ENCODE assay signal across 9 mouse cellular contexts in the genomic region with DNA sequence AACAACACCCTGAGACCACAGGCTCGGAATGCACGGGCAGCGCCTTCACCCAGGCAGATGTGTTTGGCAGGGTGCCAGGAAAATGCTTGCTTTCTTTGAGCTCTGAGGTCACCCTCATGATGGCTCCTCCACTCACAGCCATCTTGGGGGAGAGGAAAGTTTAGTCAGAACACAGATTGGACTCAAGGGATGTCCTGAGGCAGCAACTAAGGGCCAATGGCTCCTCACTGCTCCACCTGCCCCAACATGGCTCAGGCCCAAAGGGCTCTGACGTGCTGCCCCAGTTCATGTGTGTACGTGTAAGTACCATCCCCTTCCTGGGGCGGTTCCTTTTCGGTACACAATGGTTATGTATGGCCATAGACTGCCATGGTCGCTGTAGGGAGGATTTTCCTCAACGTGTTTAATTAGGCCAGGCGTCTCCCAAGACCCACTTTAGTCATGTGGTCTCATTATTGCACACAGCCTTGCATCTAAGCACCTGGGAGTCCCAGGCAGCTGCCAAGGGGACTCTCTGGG. TPM values are rescaled to one million over a fixed set of nuclear protein-coding genes. Genes with fewer than 3 reads are reported as not detected.
DNase-seq lines count a peak whose midpoint lies in the region; ATAC-seq and TF ChIP-seq lines count a peak whose summit lies in the region.
"Had no signal": no experiment of that assay in that cellular context is flagged by ENCODE, and none has a peak within 500 bp of the region (broad histone marks: within the 10 kb centered on the region; RNA-seq: fewer than 3 reads in every experiment).

No protein-coding gene starts in this region.

- no peaks in the 10 kb centered on the region for H3K27me3 ChIP-seq in midbrain, embryonic 12.5 days
- no peaks in the 10 kb centered on the region for H3K27me3 ChIP-seq in midbrain, embryonic 10.5 days (ENCODE audit: low read depth, poor library complexity, severe bottlenecking)
- no peaks in the 10 kb centered on the region for H3K27me3 ChIP-seq in cerebellum, adult 2 months (ENCODE audit: control insufficient read depth, insufficient read depth, low read length)
- H3K27me3 ChIP-seq: liver, embryonic 15.5 days had no signal

- H3K4me3 ChIP-seq in gastrocnemius, adult 2 months, result no peak overlapping the region
- H3K4me3 ChIP-seq in midbrain, embryonic 12.5 days, result no peak overlapping the region
- no peak overlapping the region for H3K4me3 ChIP-seq in midbrain, embryonic 10.5 days
- H3K4me3 ChIP-seq in cerebellum, adult 2 months (replicated peaks; ENCODE audit: insufficient read depth, low read depth, low read length), result no peak overlapping the region
- H3K4me3 ChIP-seq: liver, embryonic 15.5 days had no signal

- H3K27ac ChIP-seq in gastrocnemius, adult 2 months, result 0 out of 2 replicates have a peak overlapping the region, but pooled peaks have one; percentile 20
- no peak overlapping the region for H3K27ac ChIP-seq in midbrain, embryonic 12.5 days (replicated peaks)
- no peak overlapping the region for H3K27ac ChIP-seq in midbrain, embryonic 10.5 days (replicated peaks)
- no peak overlapping the region for H3K27ac ChIP-seq in cerebellum, adult 2 months (ENCODE audit: insufficient read depth, low read length)
- H3K27ac ChIP-seq: liver, embryonic 15.5 days had no signal

- DNase-seq in gastrocnemius, adult 2 months, result peak; percentile 27
- DNase-seq in gastrocnemius, postnatal 14 days, result no peak
- no peak for DNase-seq in midbrain, embryonic 10.5 days (ENCODE audit: low spot score)
- peak; percentile 42 to 57 for DNase-seq in kidney, postnatal 25 days
- peak; percentile 22 to 41 for DNase-seq in thymus, postnatal 10 days (ENCODE audit: low spot score in 2 of 2)
- DNase-seq in cerebellum, adult 2 months, result no peak
- no peak for DNase-seq in right cerebral cortex, postnatal 4 days

- WGBS in midbrain, embryonic 12.5 days, result 70% methylated on average over 10 of the region's 10 CpGs
- WGBS in midbrain, embryonic 10.5 days, result 90% methylated on average over 10 of the region's 10 CpGs
- 55% methylated on average over 10 of the region's 10 CpGs for WGBS in cerebellum, adult 2 months

- intact Hi-C loops in gastrocnemius, adult 2 months (cut with DNase I), result no loop called here
- intact Hi-C loops in gastrocnemius, postnatal 14 days (cut with DNase I; ENCODE audit: low total_unique reads), result no loop called here

- peaks cover 7% of the 10 kb centered on the region; the same call in 1 of the 2 replicates for H3K4me1 ChIP-seq in midbrain, embryonic 12.5 days
- peaks cover 9% of the 10 kb centered on the region for H3K4me1 ChIP-seq in midbrain, embryonic 10.5 days
- no peaks in the 10 kb centered on the region for H3K4me1 ChIP-seq in cerebellum, adult 2 months (ENCODE audit: control insufficient read depth, insufficient read depth, low read length)
- H3K4me1 ChIP-seq: liver, embryonic 15.5 days had no signal

- H3K36me3 ChIP-seq in midbrain, embryonic 12.5 days, result no peaks in the 10 kb centered on the region
- H3K36me3 ChIP-seq in midbrain, embryonic 10.5 days, result no peaks in the 10 kb centered on the region
- H3K36me3 ChIP-seq: liver, embryonic 15.5 days had no signal

- no peak overlapping the region for H3K9ac ChIP-seq in midbrain, embryonic 12.5 days (replicated peaks)
- H3K9ac ChIP-seq: liver, embryonic 15.5 days had no signal

- TF ChIP-seq POLR2A in cerebellum, adult 2 months (IDR thresholded peaks at IDR 0.05; ENCODE audit: borderline replicate concordance, insufficient read depth, low read length), result no peak

- ATAC-seq in midbrain, embryonic 12.5 days (ENCODE audit: low FRiP score, low read depth), result peak; percentile 52; the same call in 1 of the 2 replicates

- no peak overlapping the region for H3K4me2 ChIP-seq in midbrain, embryonic 12.5 days (replicated peaks)
- H3K4me2 ChIP-seq: liver, embryonic 15.5 days had no signal

- no peak for TF ChIP-seq CTCF in gastrocnemius, adult 2 months (IDR thresholded peaks at IDR 0.05)
- no peak for TF ChIP-seq CTCF in cerebellum, adult 2 months (IDR thresholded peaks at IDR 0.05; ENCODE audit: borderline replicate concordance, insufficient read depth, low read depth, low read length)

- no peaks in the 10 kb centered on the region for H3K9me3 ChIP-seq in midbrain, embryonic 12.5 days
- no peaks in the 10 kb centered on the region for H3K9me3 ChIP-seq in midbrain, embryonic 10.5 days (replicated peaks)
- H3K9me3 ChIP-seq: liver, embryonic 15.5 days had no signal

RNA-seq across cellular contexts. Expression of a gene that starts 32.6 kb away (rescaled TPM):
- 1 to 10 TPM; 3.8 to 4.4 TPM for total RNA-seq in gastrocnemius, adult 2 months (2021)
- 1 to 10 TPM; 5.8 to 7.2 TPM for total RNA-seq in gastrocnemius, postnatal 14 days (2021)
- polyA plus RNA-seq in midbrain, embryonic 12.5 days (2016; fragmentation: Nextera tagmentation; extraction: Ambion mirVana), result 0.38 and 0.88 TPM in 2 replicates
- 0.40 and 1.1 TPM in 2 replicates for polyA plus RNA-seq in midbrain, embryonic 10.5 days (2016; fragmentation: Nextera tagmentation; extraction: Ambion mirVana)
- polyA plus RNA-seq in cerebellum, adult 2 months (2012; rRNA removed), result 1.2 and 1.3 TPM in 2 replicates

Comparison
In these comparisons a context has a peak if more than half of its experiments do, and no peak if none do; other contexts are left out.
1. DNase-seq: peak in gastrocnemius, adult 2 months (single experiment), kidney, postnatal 25 days (2 of 2) and thymus, postnatal 10 days (2 of 2); none in gastrocnemius, postnatal 14 days (single experiment), midbrain, embryonic 10.5 days (single experiment), cerebellum, adult 2 months (0 of 2) and right cerebral cortex, postnatal 4 days (single experiment).